Mouse (Mus musculus) kidney, embryonic 16.5 days (tissue): ENCODE results near the gene Tas2r144. TPM values are rescaled to one million over a fixed set of nuclear protein-coding genes. Genes with fewer than 3 reads are reported as not detected.

ENCODE experiments used
- ATAC-seq: fragments of 200-750 bp; cut with Nextera tagmentation; 2 replicates; pipeline ENCODE4 v1.8.0; 2017; ENCODE audit warnings: moderate TSS enrichment; ENCODE audit not compliant: low FRiP score, low TSS enrichment
- H3K27ac ChIP-seq: fragments of 300-500 bp; sonication (generic); 2 replicates; pipeline ENCODE4 v1.5.1; 2014; ENCODE audit warnings: low read length
- H3K27me3 ChIP-seq: fragments of 300-500 bp; sonication (generic); 2 replicates; pipeline ENCODE4 v1.6.1; 2014; ENCODE audit warnings: low read length, control low read depth, mixed read lengths; ENCODE audit not compliant: insufficient read depth
- H3K36me3 ChIP-seq: fragments of 300-500 bp; sonication (generic); 2 replicates; pipeline ENCODE4 v1.6.1; 2014; ENCODE audit warnings: low read length, control low read depth, mixed read lengths; ENCODE audit not compliant: insufficient read depth
- H3K4me1 ChIP-seq: fragments of 300-500 bp; sonication (generic); 2 replicates; pipeline ENCODE4 v1.6.1; 2014; ENCODE audit warnings: low read length, control low read depth, mixed read lengths; ENCODE audit not compliant: insufficient read depth
- H3K4me2 ChIP-seq: fragments of 300-500 bp; sonication (generic); replicated peaks from 2 replicates; pipeline ENCODE4 v1.6.1; 2014; ENCODE audit warnings: low read depth, low read length
- H3K4me3 ChIP-seq: fragments of 300-500 bp; sonication (generic); 2 replicates; pipeline ENCODE4 v1.5.1; 2014; ENCODE audit warnings: mild to moderate bottlenecking, low read length
- H3K9ac ChIP-seq: fragments of 300-500 bp; sonication (generic); replicated peaks from 2 replicates; pipeline ENCODE4 v1.6.1; 2014; ENCODE audit warnings: low read length
- H3K9me3 ChIP-seq: fragments of 300-500 bp; sonication (generic); 2 replicates; pipeline ENCODE4 v1.6.1; 2016; ENCODE audit warnings: low read length, control low read depth
- WGBS: fragments of 180-500 bp; shearing (Covaris S2); extraction: QIAGEN DNeasy Blood & Tissue Kit; methylation state at CpG from one replicate; pipeline ENCODE4 v1.1.7; 2014; 5-methylcytosine and 5-hydroxymethylcytosine counted together
- polyA plus RNA-seq: library from polyadenylated mRNA; unstranded; fragments of >200 nt; fragmentation: Nextera tagmentation; extraction: Ambion mirVana; gene quantifications from 2 replicates; pipeline ENCODE4 v1.2.1, GENCODE M21; 2015

The Tas2r144 gene
- polyA plus RNA-seq: not detected in 2 replicates

- Histone ChIP-seq H3K36me3 (no peaks in the 10 kb centered on the region), H3K27ac (no peak within 1 kb of the TSS), H3K4me1 (no peaks in the 10 kb centered on the region), H3K4me2 (no peak within 1 kb of the TSS), H3K27me3 (no peaks in the 10 kb centered on the region), H3K9ac (no peak within 1 kb of the TSS), H3K9me3 (no peaks in the 10 kb centered on the region), H3K4me3 (no peak within 1 kb of the TSS)
- no peak for ATAC-seq
- 93% methylated on average over 2 of the region's 2 CpGs for WGBS
Measured at GRCm38 (mm10) chr6:42215028-42215427, at the start of gene Tas2r144. TSS of gene Tas2r144 (plus strand) at chr6:42215328.

GRCm38 (mm10) chr6:42182462-42182861 is 32.7 kb upstream of the Tas2r144 start:
- 65% methylated on average over 1 of the region's 1 CpGs for WGBS
- Histone ChIP-seq H3K27ac (no peak overlapping the region), H3K36me3 (no peaks in the 10 kb centered on the region), H3K27me3 (no peaks in the 10 kb centered on the region), H3K4me3 (no peak overlapping the region), H3K4me1 (no peaks in the 10 kb centered on the region), H3K9me3 (0 out of 2 replicates have a peak, but pooled peaks cover 3% of the 10 kb centered on the region), H3K4me2 (no peak overlapping the region), H3K9ac (no peak overlapping the region)
- ATAC-seq: no peak

- H3K9ac ChIP-seq: no peak overlapping the region
- H3K4me3 ChIP-seq: no peak overlapping the region
- no peaks in the 10 kb centered on the region for H3K36me3 ChIP-seq
- no peaks in the 10 kb centered on the region for H3K9me3 ChIP-seq
- 50% methylated on average over 3 of the region's 3 CpGs for WGBS
- no peak for ATAC-seq
- H3K27ac ChIP-seq: no peak overlapping the region
- no peak overlapping the region for H3K4me2 ChIP-seq
- H3K4me1 ChIP-seq: no peaks in the 10 kb centered on the region
- no peaks in the 10 kb centered on the region for H3K27me3 ChIP-seq
Measured at GRCm38 (mm10) chr6:42186230-42186629, 28.9 kb upstream of the Tas2r144 start.

GRCm38 (mm10) chr6:42197710-42198109 is 17.4 kb upstream of the Tas2r144 start:
- Histone ChIP-seq H3K4me1 (no peaks in the 10 kb centered on the region), H3K4me2 (no peak overlapping the region), H3K4me3 (no peak overlapping the region), H3K9ac (no peak overlapping the region), H3K27ac (no peak overlapping the region), H3K27me3 (no peaks in the 10 kb centered on the region), H3K9me3 (no peaks in the 10 kb centered on the region), H3K36me3 (no peaks in the 10 kb centered on the region)
- WGBS: 40% methylated on average over 3 of the region's 3 CpGs
- ATAC-seq: no peak

- no peaks in the 10 kb centered on the region for H3K27me3 ChIP-seq
- H3K4me2 ChIP-seq: no peak overlapping the region
- ATAC-seq: no peak
- H3K9ac ChIP-seq: no peak overlapping the region
- no peaks in the 10 kb centered on the region for H3K4me1 ChIP-seq
- 71% methylated on average over 1 of the region's 1 CpGs for WGBS
- H3K9me3 ChIP-seq: no peaks in the 10 kb centered on the region
- H3K4me3 ChIP-seq: no peak overlapping the region
- H3K36me3 ChIP-seq: no peaks in the 10 kb centered on the region
- no peak overlapping the region for H3K27ac ChIP-seq
Measured at GRCm38 (mm10) chr6:42199498-42199897, 15.6 kb upstream of the Tas2r144 start.

- Histone ChIP-seq H3K27ac (no peak overlapping the region), H3K9me3 (no peaks in the 10 kb centered on the region), H3K4me2 (no peak overlapping the region), H3K9ac (no peak overlapping the region), H3K4me3 (no peak overlapping the region), H3K36me3 (no peaks in the 10 kb centered on the region), H3K27me3 (no peaks in the 10 kb centered on the region; the same call in 1 of the 2 replicates), H3K4me1 (no peaks in the 10 kb centered on the region)
- 58% methylated on average over 3 of the region's 3 CpGs for WGBS
- ATAC-seq: no peak
Measured at GRCm38 (mm10) chr6:42222286-42222685, 7.2 kb downstream of the Tas2r144 start.

GRCm38 (mm10) chr6:42225046-42225445 is 9.9 kb downstream of the Tas2r144 start:
- no peak for ATAC-seq
- Histone ChIP-seq H3K4me2 (no peak overlapping the region), H3K27ac (no peak overlapping the region), H3K4me3 (no peak overlapping the region), H3K36me3 (no peaks in the 10 kb centered on the region), H3K27me3 (no peaks in the 10 kb centered on the region; the same call in 1 of the 2 replicates), H3K9ac (no peak overlapping the region), H3K9me3 (no peaks in the 10 kb centered on the region), H3K4me1 (no peaks in the 10 kb centered on the region)
- WGBS: 74% methylated on average over 4 of the region's 4 CpGs

GRCm38 (mm10) chr6:42227240-42228101 is 12.3 kb downstream of the Tas2r144 start:
- Histone ChIP-seq H3K9ac (no peak overlapping the region), H3K36me3 (no peaks in the 10 kb centered on the region), H3K4me1 (no peaks in the 10 kb centered on the region), H3K27me3 (no peaks in the 10 kb centered on the region; the same call in 1 of the 2 replicates), H3K27ac (no peak overlapping the region), H3K9me3 (no peaks in the 10 kb centered on the region), H3K4me2 (no peak overlapping the region), H3K4me3 (no peak overlapping the region)
- ATAC-seq: no peak
- 32% methylated on average over 17 of the region's 17 CpGs for WGBS

- ATAC-seq: no peak
- H3K9ac ChIP-seq: no peak overlapping the region
- H3K4me3 ChIP-seq: no peak overlapping the region
- no peaks in the 10 kb centered on the region for H3K4me1 ChIP-seq
- H3K4me2 ChIP-seq: no peak overlapping the region
- H3K36me3 ChIP-seq: no peaks in the 10 kb centered on the region
- no peaks in the 10 kb centered on the region for H3K27me3 ChIP-seq
- H3K27ac ChIP-seq: no peak overlapping the region
- WGBS: 65% methylated on average over 4 of the region's 4 CpGs
- H3K9me3 ChIP-seq: no peaks in the 10 kb centered on the region
Measured at GRCm38 (mm10) chr6:42229610-42230009, 14.5 kb downstream of the Tas2r144 start.

GRCm38 (mm10) chr6:42231191-42231590 is 16.1 kb downstream of the Tas2r144 start:
- no peak overlapping the region for H3K27ac ChIP-seq
- H3K9ac ChIP-seq: no peak overlapping the region
- no peak overlapping the region for H3K4me2 ChIP-seq
- WGBS: 92% methylated on average over 3 of the region's 3 CpGs
- no peaks in the 10 kb centered on the region for H3K9me3 ChIP-seq
- ATAC-seq: no peak
- no peak overlapping the region for H3K4me3 ChIP-seq
- H3K4me1 ChIP-seq: no peaks in the 10 kb centered on the region
- no peaks in the 10 kb centered on the region for H3K27me3 ChIP-seq
- H3K36me3 ChIP-seq: no peaks in the 10 kb centered on the region
